Mouse (Mus musculus) monocyte, adult 2 months (primary cell): ENCODE data around the gene F8a.
"Not testable (repeated sequence)": the region's sequence is repeated elsewhere in the genome, so short reads cannot be mapped to it uniquely, and the experiment has no call there.

Experiments
- DNase-seq, 2 experiments: peaks; one replicate each; pipeline ENCODE4 v3.0.0; 2022; ENCODE audit warnings: low spot score in 2 of 2, low read depth in 1 of 2

Gene F8a

GRCm38 (mm10) chrX:73227914-73228605 lies at the start of gene F8a:
TSS of gene F8a (plus strand) at chrX:73228291.
- peak; percentile 60 to 68 for DNase-seq

GRCm38 (mm10) chrX:73191934-73192333 lies 36.2 kb upstream of the F8a start, which contains the start of gene Xlr3b:
TSS of gene Xlr3b (plus strand) at chrX:73192207.
- DNase-seq, result not testable (repeated sequence)

GRCm38 (mm10) chrX:73213819-73214564 lies 14.1 kb upstream of the F8a start, which contains the start of gene Xlr4b:
TSS of gene Xlr4b (plus strand) at chrX:73214333.
- not testable (repeated sequence) for DNase-seq

GRCm38 (mm10) chrX:73225365-73225764 lies 2.7 kb upstream of the F8a start:
- DNase-seq, result no peak

- peak; percentile 0 to 14 for DNase-seq
Observed at GRCm38 (mm10) chrX:73228606-73229214, 619 bp downstream of the F8a start.

- DNase-seq, result no peak
Observed at GRCm38 (mm10) chrX:73229288-73229687, 1.2 kb downstream of the F8a start.

- not testable (repeated sequence) for DNase-seq
Observed at GRCm38 (mm10) chrX:73242821-73243325, 14.8 kb downstream of the F8a start, which contains the start of gene Xlr4c. TSS of gene Xlr4c (minus strand) at chrX:73243130.

- not testable (repeated sequence) for DNase-seq
Observed at GRCm38 (mm10) chrX:73262428-73262827, 34.3 kb downstream of the F8a start.

GRCm38 (mm10) chrX:73265270-73265669 lies 37.2 kb downstream of the F8a start, which contains the start of gene Xlr3c:
TSS of gene Xlr3c (minus strand) at chrX:73265390.
- not testable (repeated sequence) for DNase-seq
